Mouse (Mus musculus) limb, embryonic 11.5 days (tissue): ENCODE measurements around the gene Pcdh9. TPM values are rescaled to one million over a fixed set of nuclear protein-coding genes. Genes with fewer than 3 reads are reported as not detected.

ENCODE experiments used
- ATAC-seq: fragments of 200-750 bp; cut with Nextera tagmentation; 2 replicates; pipeline ENCODE4 v1.8.0; 2017; ENCODE audit warnings: low read depth; ENCODE audit not compliant: insufficient number of reproducible peaks, low FRiP score, low TSS enrichment
- DNase-seq: peaks from one replicate; pipeline ENCODE4 v3.0.0-alpha.2; 2015; ENCODE audit warnings: low spot score
- H3K27ac ChIP-seq: fragments of 300-500 bp; sonication (generic); replicated peaks from 2 replicates; pipeline ENCODE4 v1.5.1; 2014; ENCODE audit warnings: low read depth, mild to moderate bottlenecking, low read length
- H3K27me3 ChIP-seq: fragments of 300-500 bp; sonication (generic); 2 replicates; pipeline ENCODE4 v1.6.1; 2014; ENCODE audit warnings: mild to moderate bottlenecking, low read length, mixed read lengths; ENCODE audit not compliant: control insufficient read depth, insufficient read depth
- H3K36me3 ChIP-seq: fragments of 300-500 bp; sonication (generic); 2 replicates; pipeline ENCODE4 v1.6.1; 2014; ENCODE audit warnings: mild to moderate bottlenecking, low read length, moderate library complexity, mixed read lengths; ENCODE audit not compliant: control insufficient read depth, insufficient read depth
- H3K4me1 ChIP-seq: fragments of 300-500 bp; sonication (generic); 2 replicates; pipeline ENCODE4 v1.6.1; 2014; ENCODE audit warnings: low read length, mixed read lengths; ENCODE audit not compliant: control insufficient read depth, insufficient read depth
- H3K4me2 ChIP-seq: fragments of 300-500 bp; sonication (generic); 2 replicates; pipeline ENCODE4 v1.6.1; 2014; ENCODE audit warnings: low read depth, mild to moderate bottlenecking, moderate library complexity; ENCODE audit not compliant: severe bottlenecking
- H3K4me3 ChIP-seq: fragments of 300-500 bp; sonication (generic); 2 replicates; pipeline ENCODE4 v1.5.1; 2014; ENCODE audit warnings: low read depth, low read length
- H3K9ac ChIP-seq: fragments of 300-500 bp; sonication (generic); 2 replicates; pipeline ENCODE4 v1.6.1; 2014; ENCODE audit warnings: mild to moderate bottlenecking, low read length
- H3K9me3 ChIP-seq: fragments of 300-500 bp; sonication (generic); 2 replicates; pipeline ENCODE4 v1.6.1; 2016; ENCODE audit warnings: low read length; ENCODE audit not compliant: control insufficient read depth
- WGBS: fragments of 180-500 bp; shearing (Covaris S2); extraction: QIAGEN DNeasy Blood & Tissue Kit; methylation state at CpG from one replicate; pipeline ENCODE4 v1.1.7; 2014; 5-methylcytosine and 5-hydroxymethylcytosine counted together
- polyA plus RNA-seq: library from polyadenylated mRNA; unstranded; fragments of >200 nt; fragmentation: Nextera tagmentation; extraction: Ambion mirVana; gene quantifications from 2 replicates; pipeline ENCODE4 v1.2.1, GENCODE M21; 2014

Gene Pcdh9
- polyA plus RNA-seq, 1 experiment from 2014 or later: 17.2 TPM

- Histone ChIP-seq H3K4me1 (no peaks in the 10 kb centered on the region), H3K9me3 (no peaks in the 10 kb centered on the region), H3K4me3 (no peak overlapping the region), H3K36me3 (no peaks in the 10 kb centered on the region), H3K27me3 (no peaks in the 10 kb centered on the region), H3K27ac (no peak overlapping the region), H3K9ac (no peak overlapping the region), H3K4me2 (no peak overlapping the region)
- WGBS: 57% methylated on average over 4 of the region's 4 CpGs
- DNase-seq (no peak), ATAC-seq (no peak)
Measured at GRCm38 (mm10) chr14:93070140-93070539, 820.3 kb downstream of the Pcdh9 start.

- no peaks in the 10 kb centered on the region for H3K9me3 ChIP-seq
- H3K27ac ChIP-seq: no peak overlapping the region
- H3K4me1 ChIP-seq: no peaks in the 10 kb centered on the region
- no peak overlapping the region for H3K9ac ChIP-seq
- WGBS: 80% methylated on average over 5 of the region's 5 CpGs
- no peak overlapping the region for H3K4me3 ChIP-seq
- no peaks in the 10 kb centered on the region for H3K36me3 ChIP-seq
- ATAC-seq: no peak
- H3K27me3 ChIP-seq: no peaks in the 10 kb centered on the region
- DNase-seq: no peak
- H3K4me2 ChIP-seq: no peak overlapping the region
Measured at GRCm38 (mm10) chr14:93067411-93068336, 822.8 kb downstream of the Pcdh9 start.

GRCm38 (mm10) chr14:93066732-93067410 is 823.6 kb downstream of the Pcdh9 start:
- Histone ChIP-seq H3K4me2 (no peak overlapping the region), H3K27ac (no peak overlapping the region), H3K27me3 (no peaks in the 10 kb centered on the region), H3K4me3 (no peak overlapping the region), H3K36me3 (no peaks in the 10 kb centered on the region), H3K4me1 (no peaks in the 10 kb centered on the region), H3K9me3 (no peaks in the 10 kb centered on the region), H3K9ac (no peak overlapping the region)
- DNase-seq: no peak
- no peak for ATAC-seq
- 83% methylated on average over 8 of the region's 8 CpGs for WGBS

- ATAC-seq: no peak
- no peaks in the 10 kb centered on the region for H3K9me3 ChIP-seq
- H3K4me3 ChIP-seq: no peak overlapping the region
- WGBS: 89% methylated on average over 5 of the region's 5 CpGs
- H3K4me1 ChIP-seq: no peaks in the 10 kb centered on the region
- no peak overlapping the region for H3K9ac ChIP-seq
- no peaks in the 10 kb centered on the region for H3K36me3 ChIP-seq
- DNase-seq: no peak
- H3K27me3 ChIP-seq: no peaks in the 10 kb centered on the region
- no peak overlapping the region for H3K27ac ChIP-seq
- no peak overlapping the region for H3K4me2 ChIP-seq
Measured at GRCm38 (mm10) chr14:93061824-93062620, 828.5 kb downstream of the Pcdh9 start.

- WGBS: 90% methylated on average over 6 of the region's 6 CpGs
- Histone ChIP-seq H3K4me1 (no peaks in the 10 kb centered on the region), H3K9me3 (no peaks in the 10 kb centered on the region), H3K4me2 (no peak overlapping the region), H3K27ac (no peak overlapping the region), H3K4me3 (no peak overlapping the region), H3K27me3 (no peaks in the 10 kb centered on the region), H3K36me3 (no peaks in the 10 kb centered on the region), H3K9ac (no peak overlapping the region)
- DNase-seq: no peak
- no peak for ATAC-seq
Measured at GRCm38 (mm10) chr14:93058799-93059198, 831.7 kb downstream of the Pcdh9 start.

- Histone ChIP-seq H3K9ac (no peak overlapping the region), H3K36me3 (no peaks in the 10 kb centered on the region), H3K27me3 (no peaks in the 10 kb centered on the region), H3K4me3 (no peak overlapping the region), H3K4me1 (no peaks in the 10 kb centered on the region), H3K9me3 (no peaks in the 10 kb centered on the region), H3K27ac (no peak overlapping the region), H3K4me2 (no peak overlapping the region)
- DNase-seq: no peak
- ATAC-seq: no peak
- WGBS: 87% methylated on average over 3 of the region's 3 CpGs
Measured at GRCm38 (mm10) chr14:93055997-93056396, 834.5 kb downstream of the Pcdh9 start.

GRCm38 (mm10) chr14:93040591-93040990 is 849.9 kb downstream of the Pcdh9 start:
- Histone ChIP-seq H3K4me3 (no peak overlapping the region), H3K9ac (no peak overlapping the region), H3K4me2 (no peak overlapping the region), H3K9me3 (no peaks in the 10 kb centered on the region), H3K36me3 (no peaks in the 10 kb centered on the region), H3K4me1 (no peaks in the 10 kb centered on the region), H3K27ac (no peak overlapping the region), H3K27me3 (no peaks in the 10 kb centered on the region)
- ATAC-seq (no peak), DNase-seq (no peak)
- WGBS: 77% methylated on average over 6 of the region's 6 CpGs
